ENCODE assay signal across 9 mouse cellular contexts in the genomic region with DNA sequence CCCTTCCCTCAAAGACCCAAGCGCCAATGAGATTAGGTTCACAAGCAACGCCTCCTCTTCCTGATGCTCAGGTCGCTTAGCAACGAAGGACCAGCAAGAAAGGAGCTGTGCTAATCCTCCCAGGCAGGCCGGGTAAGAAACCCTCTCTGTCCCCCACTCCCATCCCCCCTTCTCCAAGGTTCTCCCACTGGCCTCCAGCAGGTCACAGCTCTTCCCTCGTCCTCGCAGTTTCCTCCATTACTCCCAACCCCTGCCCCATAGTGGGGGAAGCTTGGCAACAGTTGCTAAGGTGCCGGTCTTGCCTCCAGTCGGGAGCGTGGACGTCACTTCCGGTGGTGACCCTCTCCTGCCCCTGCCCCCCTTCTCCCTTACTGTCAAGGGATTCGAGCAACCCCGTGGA. TPM values are rescaled to one million over a fixed set of nuclear protein-coding genes. Genes with fewer than 3 reads are reported as not detected.
DNase-seq lines count a peak whose midpoint lies in the region; ATAC-seq and TF ChIP-seq lines count a peak whose summit lies in the region.
"Had no signal": no experiment of that assay in that cellular context is flagged by ENCODE, and none has a peak within 500 bp of the region (broad histone marks: within the 10 kb centered on the region; RNA-seq: fewer than 3 reads in every experiment).

No protein-coding gene starts in this region.

- 0 out of 2 replicates have a peak, but pooled peaks cover 8% of the 10 kb centered on the region for H3K4me1 ChIP-seq in intestine, postnatal 0 days (replicated peaks; ENCODE audit: control insufficient read depth, insufficient read depth, low read length)
- H3K4me1 ChIP-seq in megakaryocyte, embryonic 14.5 days: peaks cover 67% of the 10 kb centered on the region

- H3K4me2 ChIP-seq in intestine, postnatal 0 days (replicated peaks; ENCODE audit: low read depth): peak overlapping the region; percentile 54

- DNase-seq in ovary, adult 18-20 months (ENCODE audit: low spot score): peak; percentile 59
- DNase-seq in ovary, postnatal 10 days (ENCODE audit: low spot score): no peak
- DNase-seq in embryo, embryonic 9.5 days (ENCODE audit: extremely low spot score): peak; percentile 92
- DNase-seq in heart, adult 18-20 months: peak; percentile 69 to 73
- DNase-seq in left cerebral cortex, postnatal 14 days (ENCODE audit: low spot score in 2 of 2): peak; percentile 88 to 92
- peak; percentile 86 for DNase-seq in right cerebral cortex, postnatal 25 days

- no peak overlapping the region for H3K27ac ChIP-seq in intestine, postnatal 0 days (ENCODE audit: low read depth, low read length)

- peaks cover 34% of the 10 kb centered on the region for H3K36me3 ChIP-seq in intestine, postnatal 0 days (ENCODE audit: control insufficient read depth, insufficient read depth)
- H3K36me3 ChIP-seq in megakaryocyte, embryonic 14.5 days (replicated peaks; ENCODE audit: low read length): peaks cover 41% of the 10 kb centered on the region

- 0 out of 2 replicates have a peak, but pooled peaks cover 6% of the 10 kb centered on the region for H3K27me3 ChIP-seq in intestine, postnatal 0 days (replicated peaks; ENCODE audit: control insufficient read depth, insufficient read depth, low read length)
- peaks cover 50% of the 10 kb centered on the region for H3K27me3 ChIP-seq in megakaryocyte, embryonic 14.5 days (replicated peaks)

- TF ChIP-seq CTCF in intestine, postnatal 0 days (IDR thresholded peaks at IDR 0.05; ENCODE audit: low read depth): no peak

- H3K9me3 ChIP-seq in intestine, postnatal 0 days (ENCODE audit: control insufficient read depth): no peaks in the 10 kb centered on the region
- peaks cover 5% of the 10 kb centered on the region; the same call in 1 of the 2 replicates for H3K9me3 ChIP-seq in megakaryocyte, embryonic 14.5 days

- intact Hi-C loops in left cerebral cortex, postnatal 14 days (cut with DNase I): loop anchor here (5.0 kb wide), 1 partner anchor 80 kb away; a partner anchor contains a TSS

- peak; percentile 6; the same call in 1 of the 2 replicates for ATAC-seq in intestine, postnatal 0 days

- H3K4me3 ChIP-seq in intestine, postnatal 0 days (ENCODE audit: low read depth, low read length): peak overlapping the region; percentile 6; the same call in 1 of the 2 replicates
- H3K4me3 ChIP-seq in megakaryocyte, embryonic 14.5 days (replicated peaks): peak overlapping the region; percentile 88

- WGBS in intestine, postnatal 0 days: 2% methylated on average over 14 of the region's 14 CpGs

- H3K9ac ChIP-seq in intestine, postnatal 0 days (ENCODE audit: low read depth, low read length): no peak overlapping the region

RNA-seq across cellular contexts. Expression of a gene that starts 0.7 kb away (rescaled TPM):
- 1 to 10 TPM; 4.2 to 6.1 TPM for total RNA-seq in heart, adult 18-20 months (2021)
- polyA plus RNA-seq in intestine, postnatal 0 days (2015; fragmentation: Nextera tagmentation; extraction: Ambion mirVana): 1.5 and 1.9 TPM in 2 replicates
- total RNA-seq in left cerebral cortex, postnatal 14 days (2021): 10 to 100 TPM; 86.6 to 92.4 TPM
- polyA plus RNA-seq in megakaryocyte, embryonic 14.5 days (2012; ENCODE audit: insufficient read depth, low replicate concordance): 0.51 TPM in 1 of 2 replicates, not detected in the other

RNA-seq across cellular contexts. Expression of a gene that starts 3.1 kb away (rescaled TPM):
- 1 to 10 TPM; 2.0 to 2.4 TPM for total RNA-seq in heart, adult 18-20 months (2021)
- 2.3 and 2.6 TPM in 2 replicates for polyA plus RNA-seq in intestine, postnatal 0 days (2015; fragmentation: Nextera tagmentation; extraction: Ambion mirVana)
- total RNA-seq in left cerebral cortex, postnatal 14 days (2021): 1 to 10 TPM; 2.3 to 2.9 TPM
- 0.09 and 1.5 TPM in 2 replicates for polyA plus RNA-seq in megakaryocyte, embryonic 14.5 days (2012; ENCODE audit: insufficient read depth, low replicate concordance)

RNA-seq across cellular contexts. Expression of a gene that starts 7.5 kb away (rescaled TPM):
- total RNA-seq in heart, adult 18-20 months (2021): 1 to 10 TPM; 5.3 to 6.4 TPM
- polyA plus RNA-seq in intestine, postnatal 0 days (2015; fragmentation: Nextera tagmentation; extraction: Ambion mirVana): 2.9 TPM in 2 replicates
- total RNA-seq in left cerebral cortex, postnatal 14 days (2021): 10 to 100 TPM; 14.5 to 16.3 TPM
- 33.6 and 53.4 TPM in 2 replicates for polyA plus RNA-seq in megakaryocyte, embryonic 14.5 days (2012; ENCODE audit: insufficient read depth, low replicate concordance)

RNA-seq across cellular contexts. Expression of a gene that starts 16.2 kb away (rescaled TPM):
- total RNA-seq in heart, adult 18-20 months (2021): not detected
- polyA plus RNA-seq in intestine, postnatal 0 days (2015; fragmentation: Nextera tagmentation; extraction: Ambion mirVana): not detected in 2 replicates
- total RNA-seq in left cerebral cortex, postnatal 14 days (2021): under 1 TPM; 0.29 to 0.34 TPM
- not detected in 2 replicates for polyA plus RNA-seq in megakaryocyte, embryonic 14.5 days (2012; ENCODE audit: insufficient read depth, low replicate concordance)
- total RNA-seq: neutrophil, adult 5-6 weeks had no signal

RNA-seq across cellular contexts. Expression of a gene that starts 41.7 kb away (rescaled TPM):
- total RNA-seq in heart, adult 18-20 months (2021): 10 to 100 TPM; 25.9 to 30.0 TPM
- polyA plus RNA-seq in intestine, postnatal 0 days (2015; fragmentation: Nextera tagmentation; extraction: Ambion mirVana): 0.47 and 0.76 TPM in 2 replicates
- total RNA-seq in left cerebral cortex, postnatal 14 days (2021): under 1 TPM in 1 of 2 experiments, not detected in 1; 0.15 TPM
- polyA plus RNA-seq in megakaryocyte, embryonic 14.5 days (2012; ENCODE audit: insufficient read depth, low replicate concordance): 1.3 TPM in 1 of 2 replicates, not detected in the other
- total RNA-seq: neutrophil, adult 5-6 weeks had no signal

Comparison
In these comparisons a context has a peak if more than half of its experiments do, and no peak if none do; other contexts are left out.
1. RNA of a gene that starts 0.7 kb away (total RNA-seq): 86.6 to 92.4 TPM in left cerebral cortex, postnatal 14 days; 4.2 to 6.1 TPM in heart, adult 18-20 months; every median in the first group is over 10 times any median in the second.